Mouse (Mus musculus) frontal cortex, postnatal 10 days (tissue): ENCODE measurements around the gene Ankrd44.

Source experiments
- DNase-seq, 2 experiments: peaks; one replicate each; pipeline ENCODE4 v3.0.0; 2022; ENCODE audit warnings: low spot score in 2 of 2, mixed read lengths in 1 of 2

Ankrd44 gene

GRCm38 (mm10) chr1:54707888-54708565 lies 218.2 kb downstream of the Ankrd44 start:
- DNase-seq, result no peak

DNA sequence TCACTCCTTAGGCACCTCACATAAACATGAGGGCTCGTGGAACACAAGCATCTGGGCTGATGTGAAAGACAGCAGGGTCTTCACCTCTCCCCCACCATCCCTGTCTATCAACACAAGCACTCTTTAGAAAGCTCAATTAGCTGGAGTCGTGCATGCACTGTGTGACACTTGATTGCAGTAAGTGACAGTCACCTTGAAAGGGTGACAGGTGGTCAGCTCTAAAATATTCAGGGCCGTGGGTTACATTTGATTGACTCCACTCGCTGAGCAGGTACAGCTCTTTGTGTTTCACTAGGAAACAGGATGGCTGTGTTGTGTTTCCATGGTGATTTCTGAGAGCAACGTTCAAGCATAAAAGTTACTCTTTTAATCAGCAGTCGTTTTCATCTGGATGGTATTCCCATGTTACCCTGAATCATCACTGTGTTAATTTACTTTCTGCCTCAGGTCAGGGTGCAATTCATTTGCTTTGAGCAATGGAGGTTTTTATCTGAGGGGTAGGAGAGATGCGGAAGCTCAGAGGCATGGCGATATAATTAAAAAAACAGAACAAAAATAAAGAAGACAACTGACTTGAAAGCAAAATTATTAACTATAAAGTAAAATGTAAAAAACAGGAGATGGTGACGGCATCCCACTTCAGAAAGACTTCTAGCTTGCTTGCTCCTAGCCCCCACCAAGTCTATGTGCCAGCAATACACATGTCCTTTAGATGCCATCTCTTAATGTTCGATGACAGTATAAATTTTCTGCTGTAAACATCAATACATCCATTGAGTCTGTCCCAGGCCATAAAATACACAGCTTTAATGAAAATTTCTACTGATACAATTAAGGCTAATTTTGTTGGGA lies 218.9 kb downstream of the Ankrd44 start:
- DNase-seq, result no peak

GRCm38 (mm10) chr1:54706621-54707020 lies 219.6 kb downstream of the Ankrd44 start:
- no peak for DNase-seq

DNA sequence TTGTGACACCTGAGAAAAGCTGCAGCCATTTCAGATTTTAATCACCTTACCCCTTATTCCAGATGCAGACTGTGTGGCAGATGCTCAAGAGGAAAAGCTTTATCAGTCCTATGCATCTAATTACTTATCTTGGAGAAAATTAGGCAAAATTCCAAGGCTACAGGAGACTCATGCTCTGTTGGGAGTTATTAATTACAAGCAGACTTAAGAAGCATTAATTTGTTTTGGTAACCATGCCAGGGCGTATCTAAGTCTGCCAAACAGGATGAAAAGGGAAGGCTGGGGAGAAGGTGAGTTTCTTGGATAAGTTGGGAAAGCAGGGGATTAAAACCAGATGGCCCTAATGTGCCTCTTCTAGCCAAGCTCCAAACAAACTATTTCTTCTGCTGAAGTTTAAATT lies 222.7 kb downstream of the Ankrd44 start:
- no peak for DNase-seq

DNA sequence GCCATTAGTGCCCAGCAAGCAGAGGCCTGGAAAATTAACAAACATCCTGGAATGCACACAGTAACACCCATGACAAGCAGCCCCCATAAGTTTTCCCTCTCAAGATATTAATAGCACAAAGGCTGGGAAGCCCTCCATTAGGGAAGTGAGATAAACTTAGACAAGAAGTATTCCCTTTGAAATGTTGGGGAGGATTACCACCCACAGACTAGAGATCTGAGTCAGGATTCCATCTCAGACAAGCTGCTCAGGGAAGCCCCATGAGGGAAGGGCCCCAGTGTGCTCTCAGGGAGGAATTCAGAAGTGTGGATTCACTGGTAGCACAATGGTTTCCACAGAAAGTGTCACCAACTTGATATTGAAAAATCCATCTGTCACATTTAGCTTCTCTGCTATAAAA lies 223.3 kb downstream of the Ankrd44 start:
- DNase-seq, result no peak

- no peak for DNase-seq
Observed at GRCm38 (mm10) chr1:54695396-54695795, 230.8 kb downstream of the Ankrd44 start.

DNA sequence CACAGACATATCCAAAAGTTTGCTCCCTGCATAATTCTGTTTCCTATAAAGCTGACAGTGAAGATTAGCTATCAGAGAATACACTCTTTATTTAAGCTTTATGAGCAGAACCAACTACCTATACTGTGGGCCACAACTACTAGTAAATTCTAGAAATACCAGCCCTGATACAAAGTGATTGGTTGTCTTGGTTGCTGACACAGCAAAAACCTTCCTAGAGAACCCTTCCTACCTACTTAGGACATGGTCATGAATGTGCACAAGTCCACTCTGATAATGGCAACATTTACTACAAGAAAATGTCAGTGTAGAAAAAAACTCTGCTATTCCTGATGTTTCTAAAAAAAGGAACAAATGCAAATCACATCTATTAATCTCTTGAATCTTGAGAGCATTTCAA lies 234.4 kb downstream of the Ankrd44 start:
- DNase-seq, result no peak

DNA sequence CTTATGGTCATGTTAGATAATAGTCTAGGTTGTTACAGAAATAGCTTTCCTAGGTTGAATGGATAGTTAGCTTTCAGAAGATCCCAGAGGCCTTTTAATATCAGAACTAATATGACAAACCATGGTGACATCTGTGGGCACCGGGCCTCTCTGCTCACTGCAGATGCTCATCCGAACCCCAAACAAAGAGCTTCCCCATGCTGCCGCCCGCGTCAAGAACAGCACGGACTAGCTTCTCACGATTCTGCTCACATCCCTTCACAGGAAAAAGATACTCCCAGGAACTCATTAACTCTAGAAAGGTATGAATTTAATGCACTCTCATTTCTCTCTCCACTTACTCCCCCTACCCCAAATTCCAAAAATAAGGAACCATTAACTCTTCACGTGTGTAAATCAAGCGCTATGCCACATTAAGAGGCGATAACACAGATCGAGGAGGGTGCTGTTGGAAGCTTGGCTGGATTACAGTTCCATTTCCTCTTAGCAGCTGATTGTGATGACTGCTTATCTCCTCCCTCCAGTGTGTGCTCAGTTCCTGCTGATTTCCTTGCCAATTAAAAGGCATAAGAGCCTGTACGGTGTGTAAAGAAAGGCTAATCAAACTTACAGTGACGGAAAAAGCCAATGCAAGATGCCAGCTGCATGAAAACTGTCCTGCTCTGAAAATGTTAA lies 235.8 kb downstream of the Ankrd44 start:
- no peak for DNase-seq

- DNase-seq, result no peak
Observed at GRCm38 (mm10) chr1:54688441-54688840, 237.7 kb downstream of the Ankrd44 start.

GRCm38 (mm10) chr1:54684316-54684715 lies 241.9 kb downstream of the Ankrd44 start:
- no peak for DNase-seq

DNA sequence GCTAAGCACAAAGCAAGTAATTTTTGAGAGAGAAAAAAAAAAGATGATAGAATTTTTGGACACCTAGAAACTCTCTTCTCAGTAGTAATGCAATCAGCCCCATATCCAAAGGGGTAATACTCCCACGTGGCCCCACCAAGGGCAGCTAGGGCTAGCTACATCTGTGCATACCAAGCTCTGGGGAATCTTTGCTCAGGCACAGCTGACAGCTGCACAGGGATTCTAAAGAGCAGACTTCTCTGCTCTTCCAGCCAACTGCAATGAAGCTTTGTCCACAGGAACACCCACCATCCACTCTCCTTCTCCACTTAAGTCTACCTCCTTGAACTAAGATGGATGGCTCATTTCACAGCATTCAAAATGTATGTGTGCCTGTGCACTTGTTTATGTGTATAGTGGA lies 246.6 kb downstream of the Ankrd44 start:
- DNase-seq, result no peak

GRCm38 (mm10) chr1:54678037-54678436 lies 248.2 kb downstream of the Ankrd44 start:
- DNase-seq, result no peak

DNA sequence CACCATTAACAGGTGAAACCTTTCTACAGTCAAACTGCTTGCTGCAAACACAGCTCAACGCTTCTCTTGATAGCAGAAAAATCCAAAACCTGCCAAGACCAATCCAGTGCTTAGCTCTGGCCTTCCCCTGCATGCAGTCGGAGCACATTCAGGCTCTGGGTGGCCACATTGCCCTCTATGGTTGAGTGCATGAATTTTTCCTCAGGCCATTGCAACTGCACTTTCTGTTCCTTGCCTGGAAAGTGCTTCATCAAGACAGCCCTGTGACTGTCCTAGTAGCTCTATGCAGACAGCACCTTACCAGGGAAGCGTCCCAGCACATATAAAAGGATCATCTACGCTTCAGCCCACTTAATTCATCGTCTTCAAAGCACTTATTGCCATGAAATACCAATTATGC lies 250.7 kb downstream of the Ankrd44 start:
- no peak for DNase-seq

GRCm38 (mm10) chr1:54667991-54668390 lies 258.2 kb downstream of the Ankrd44 start:
- DNase-seq, result no peak

- DNase-seq, result peak in 1 of 2 experiments; percentile 17
Observed at GRCm38 (mm10) chr1:54665582-54666405, 260.4 kb downstream of the Ankrd44 start.

DNA sequence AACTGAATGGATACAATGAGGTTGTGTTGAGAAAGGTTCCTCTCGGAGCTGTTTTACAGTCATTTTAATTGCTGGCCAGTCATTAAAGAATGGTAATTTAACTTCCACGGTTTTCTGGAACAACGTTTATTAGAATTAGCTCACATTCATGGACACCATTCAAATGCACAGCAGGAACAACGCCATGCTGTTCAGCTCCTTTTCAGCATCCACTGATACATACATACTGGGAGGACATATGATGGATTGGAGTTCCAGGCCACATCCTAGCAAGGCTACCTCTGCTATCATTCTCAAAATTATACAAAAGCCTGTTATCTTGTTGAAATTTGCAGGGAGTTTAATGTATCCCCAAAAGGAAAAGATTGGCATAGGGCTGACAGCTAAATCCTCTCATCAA lies 261.1 kb downstream of the Ankrd44 start:
- no peak for DNase-seq

GRCm38 (mm10) chr1:54660674-54661073 lies 265.5 kb downstream of the Ankrd44 start:
- no peak for DNase-seq

GRCm38 (mm10) chr1:54658558-54658957 lies 267.6 kb downstream of the Ankrd44 start:
- DNase-seq, result no peak

DNA sequence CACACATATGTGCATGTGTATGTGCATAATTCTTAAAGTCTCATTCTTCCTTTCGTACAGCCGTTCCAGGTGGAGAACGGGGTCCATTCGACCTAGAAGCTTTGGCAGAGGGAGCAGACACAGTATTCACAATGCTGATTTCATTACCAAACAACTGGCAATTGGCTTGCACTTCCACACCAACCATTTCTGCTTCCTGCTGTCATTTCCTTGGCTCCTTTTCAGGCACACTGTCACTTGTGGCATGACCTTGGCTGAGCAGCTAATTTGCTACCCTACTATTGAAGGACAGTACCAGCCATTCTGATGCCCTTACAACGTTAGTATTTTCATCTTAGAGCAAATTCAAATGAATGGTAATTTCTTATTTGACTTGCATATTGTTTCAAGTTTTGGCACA lies 277.9 kb downstream of the Ankrd44 start:
- DNase-seq, result no peak

- no peak for DNase-seq
Observed at GRCm38 (mm10) chr1:54647335-54647745, 278.8 kb downstream of the Ankrd44 start.

- DNase-seq, result no peak
Observed at GRCm38 (mm10) chr1:54640184-54640795, 285.9 kb downstream of the Ankrd44 start.
